Mouse (Mus musculus): ENCODE results near the gene Serpinb6a. TPM values are rescaled to one million over a fixed set of nuclear protein-coding genes. Genes with fewer than 3 reads are reported as not detected.

Gene Serpinb6a
- polyA plus RNA-seq, 1 experiment from 2014 or later, result 150 TPM

Other genes starting within 250 kb of the Serpinb6a start
- not detected in 2 replicates for gene Serpinb6e, start 159.4 kb downstream of the Serpinb6a start, polyA plus RNA-seq (2015; fragmentation: Nextera tagmentation; extraction: Ambion mirVana)
- 0.15 and 0.35 TPM in 2 replicates for gene Serpinb6c, start 97.1 kb downstream of the Serpinb6a start, polyA plus RNA-seq (2015; fragmentation: Nextera tagmentation; extraction: Ambion mirVana)
- gene Nqo2, start 38.1 kb downstream of the Serpinb6a start, polyA plus RNA-seq (2015; fragmentation: Nextera tagmentation; extraction: Ambion mirVana), result 54.3 and 54.8 TPM in 2 replicates
- 16.4 and 19.9 TPM in 2 replicates for gene Ripk1, start 431 bp downstream of the Serpinb6a start, polyA plus RNA-seq (2015; fragmentation: Nextera tagmentation; extraction: Ambion mirVana)
- gene Bphl, start 34.8 kb upstream of the Serpinb6a start, polyA plus RNA-seq (2015; fragmentation: Nextera tagmentation; extraction: Ambion mirVana), result 74.7 and 86.3 TPM in 2 replicates
- 149 and 162 TPM in 2 replicates for gene Tubb2a, start 75.2 kb upstream of the Serpinb6a start, polyA plus RNA-seq (2015; fragmentation: Nextera tagmentation; extraction: Ambion mirVana)
- 30.4 and 36.0 TPM in 2 replicates for gene Tubb2b, start 127.7 kb upstream of the Serpinb6a start, polyA plus RNA-seq (2015; fragmentation: Nextera tagmentation; extraction: Ambion mirVana)
- gene Psmg4, start 160.2 kb upstream of the Serpinb6a start, polyA plus RNA-seq (2015; fragmentation: Nextera tagmentation; extraction: Ambion mirVana), result 66.7 and 67.2 TPM in 2 replicates

Measured in intestine, embryonic 16.5 days (tissue).